Mouse (Mus musculus): Measurements from ENCODE around the gene St3gal2. TPM values are rescaled to one million over a fixed set of nuclear protein-coding genes. Genes with fewer than 3 reads are reported as not detected.

Gene St3gal2
- polyA plus RNA-seq, 2 experiments = 9.6 to 11.7 TPM

DNA sequence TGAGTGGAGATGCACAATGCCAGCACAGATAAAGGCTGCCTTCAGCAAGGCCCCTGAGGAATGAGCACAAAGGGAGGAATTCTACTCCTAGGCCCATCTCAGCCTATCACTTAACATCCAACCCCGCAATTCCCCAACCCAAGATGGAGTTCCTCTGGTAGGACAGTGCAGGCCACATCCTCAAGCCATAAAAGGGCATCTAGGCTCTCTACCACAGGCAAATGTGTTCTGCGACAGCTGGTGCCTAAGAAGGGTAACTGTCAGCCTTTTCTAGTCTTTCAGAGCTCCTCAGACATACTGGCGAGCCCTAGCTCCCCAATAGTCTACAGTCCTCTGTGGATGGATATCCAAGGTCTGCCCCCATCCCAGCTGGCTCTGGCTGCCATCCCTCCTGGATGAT is 33.1 kb upstream of the St3gal2 start:
- DNase-seq (ENCODE audit: low read depth in 3 of 3, low spot score in 3 of 3) (no peak), ATAC-seq (ENCODE audit: insufficient read depth) (no peak)
- no peaks in the 10 kb centered on the region for H3K27me3 ChIP-seq (ENCODE audit: control insufficient read depth, insufficient read depth, low read length)
- peaks cover 12% of the 10 kb centered on the region for H3K36me3 ChIP-seq (replicated peaks; ENCODE audit: control insufficient read depth, insufficient read depth, low read depth)
- no peak overlapping the region for H3K4me2 ChIP-seq (ENCODE audit: low read depth)
- no peak overlapping the region for H3K27ac ChIP-seq
- H3K4me3 ChIP-seq (ENCODE audit: insufficient read depth in 1 of 2, low read depth in 2 of 2, low read length in 2 of 2) = no peak overlapping the region
- WGBS (ENCODE audit: insufficient replicate concordance) = 76% methylated on average over 3 of the region's 3 CpGs
- H3K4me1 ChIP-seq (replicated peaks; ENCODE audit: control insufficient read depth in 2 of 2, insufficient read depth in 2 of 2, low read length in 1 of 2) = no peaks in the 10 kb centered on the region
- H3K9me3 ChIP-seq (ENCODE audit: control insufficient read depth, low read length) = no peaks in the 10 kb centered on the region
- TF ChIP-seq EP300 (IDR thresholded peaks at IDR 0.05; ENCODE audit: low read depth) (no peak), CTCF (IDR thresholded peaks at IDR 0.05; ENCODE audit: low read depth) (no peak)
- H3K9ac ChIP-seq (replicated peaks) = no peak overlapping the region

DNA sequence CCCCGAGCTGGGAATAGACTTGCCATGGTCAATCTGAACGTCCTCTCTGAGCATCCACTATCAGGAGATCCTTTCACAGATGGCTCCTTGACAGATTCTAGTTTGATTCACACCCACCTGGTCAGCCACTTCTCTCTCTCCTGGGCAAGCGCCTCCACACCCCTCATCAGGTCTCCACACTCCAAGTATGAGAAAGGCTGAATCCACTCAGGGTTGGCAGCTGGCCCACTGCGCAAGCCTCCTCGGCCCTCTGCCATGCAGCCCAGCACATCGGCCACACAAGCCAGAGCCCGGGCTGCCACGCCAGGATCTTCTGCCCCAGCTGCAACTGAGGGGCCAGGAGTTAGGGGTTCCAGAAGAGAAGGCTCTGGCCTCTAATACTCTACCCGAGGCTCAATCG is 32.2 kb upstream of the St3gal2 start:
- WGBS (ENCODE audit: insufficient replicate concordance) = 79% methylated on average over 10 of the region's 10 CpGs
- peaks cover 3% of the 10 kb centered on the region for H3K36me3 ChIP-seq (replicated peaks; ENCODE audit: control insufficient read depth, insufficient read depth, low read depth)
- no peaks in the 10 kb centered on the region for H3K27me3 ChIP-seq (ENCODE audit: control insufficient read depth, insufficient read depth, low read length)
- no peak overlapping the region for H3K27ac ChIP-seq
- no peaks in the 10 kb centered on the region for H3K9me3 ChIP-seq (ENCODE audit: control insufficient read depth, low read length)
- H3K4me2 ChIP-seq (ENCODE audit: low read depth) = no peak overlapping the region
- no peak for ATAC-seq (ENCODE audit: insufficient read depth)
- no peaks in the 10 kb centered on the region for H3K4me1 ChIP-seq (replicated peaks; ENCODE audit: control insufficient read depth in 2 of 2, insufficient read depth in 2 of 2, low read length in 1 of 2)
- DNase-seq (ENCODE audit: low read depth in 3 of 3, low spot score in 3 of 3) = no peak
- no peak overlapping the region for H3K4me3 ChIP-seq (ENCODE audit: insufficient read depth in 1 of 2, low read depth in 2 of 2, low read length in 2 of 2)
- TF ChIP-seq EP300 (IDR thresholded peaks at IDR 0.05; ENCODE audit: low read depth) (no peak), CTCF (IDR thresholded peaks at IDR 0.05; ENCODE audit: low read depth) (no peak)
- no peak overlapping the region for H3K9ac ChIP-seq (replicated peaks)

DNA sequence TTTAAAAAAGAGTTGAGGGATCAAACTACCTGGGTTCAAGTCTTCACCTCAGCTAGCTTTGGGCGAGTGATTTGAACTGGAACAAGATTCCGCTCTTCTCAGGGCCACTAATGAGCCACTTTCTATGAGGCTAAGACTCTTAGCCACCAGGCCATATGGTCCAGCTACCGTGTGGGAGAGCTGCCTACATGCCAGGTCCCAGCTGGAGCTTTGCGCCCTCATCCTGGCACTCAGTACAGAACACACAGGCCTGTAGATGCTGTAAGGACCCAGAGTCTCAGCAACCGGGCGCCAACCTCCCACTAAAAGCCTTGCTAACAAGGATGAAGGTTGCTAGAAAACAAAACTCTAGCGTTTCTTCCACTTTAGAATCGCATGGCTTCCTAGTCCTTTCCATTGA is 31.3 kb upstream of the St3gal2 start:
- Histone ChIP-seq H3K4me3 (ENCODE audit: insufficient read depth in 1 of 2, low read depth in 2 of 2, low read length in 2 of 2) (no peak overlapping the region), H3K9ac (replicated peaks) (no peak overlapping the region), H3K4me1 (replicated peaks; ENCODE audit: control insufficient read depth in 2 of 2, insufficient read depth in 2 of 2, low read length in 1 of 2) (no peaks in the 10 kb centered on the region), H3K9me3 (ENCODE audit: control insufficient read depth, low read length) (no peaks in the 10 kb centered on the region), H3K27me3 (ENCODE audit: control insufficient read depth, insufficient read depth, low read length) (no peaks in the 10 kb centered on the region), H3K27ac (no peak overlapping the region), H3K4me2 (ENCODE audit: low read depth) (no peak overlapping the region), H3K36me3 (replicated peaks; ENCODE audit: control insufficient read depth, insufficient read depth, low read depth) (no peaks in the 10 kb centered on the region)
- WGBS (ENCODE audit: insufficient replicate concordance) = 78% methylated on average over 8 of the region's 8 CpGs
- DNase-seq (ENCODE audit: low read depth in 3 of 3, low spot score in 3 of 3) (no peak), ATAC-seq (ENCODE audit: insufficient read depth) (no peak)
- TF ChIP-seq EP300 (IDR thresholded peaks at IDR 0.05; ENCODE audit: low read depth) (no peak), CTCF (IDR thresholded peaks at IDR 0.05; ENCODE audit: low read depth) (no peak)

DNA sequence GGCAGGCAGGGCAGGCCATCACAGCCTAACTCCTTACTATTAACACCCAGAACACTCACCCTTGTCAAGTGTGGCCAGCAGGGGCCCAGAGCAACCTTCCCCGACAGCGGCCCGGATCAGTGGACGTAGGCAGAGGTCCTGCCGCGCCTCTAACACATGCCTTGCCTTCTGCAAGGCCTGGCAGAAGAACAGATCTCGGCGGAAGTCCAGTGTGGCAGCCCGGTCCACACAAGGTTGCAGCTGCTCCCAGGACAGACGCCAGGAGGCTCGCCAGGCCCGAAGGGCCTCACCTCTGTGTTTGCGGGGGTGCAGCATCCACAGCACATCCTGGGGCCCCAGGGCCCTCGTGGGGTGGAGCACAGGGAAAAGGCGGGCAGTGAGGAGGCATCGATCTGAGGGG is 30.9 kb upstream of the St3gal2 start:
- no peaks in the 10 kb centered on the region for H3K9me3 ChIP-seq (ENCODE audit: control insufficient read depth, low read length)
- no peak overlapping the region for H3K4me3 ChIP-seq (ENCODE audit: insufficient read depth in 1 of 2, low read depth in 2 of 2, low read length in 2 of 2)
- no peaks in the 10 kb centered on the region for H3K36me3 ChIP-seq (replicated peaks; ENCODE audit: control insufficient read depth, insufficient read depth, low read depth)
- H3K27me3 ChIP-seq (ENCODE audit: control insufficient read depth, insufficient read depth, low read length) = no peaks in the 10 kb centered on the region
- TF ChIP-seq EP300 (IDR thresholded peaks at IDR 0.05; ENCODE audit: low read depth) = no peak
- no peak for TF ChIP-seq CTCF (IDR thresholded peaks at IDR 0.05; ENCODE audit: low read depth)
- ATAC-seq (ENCODE audit: insufficient read depth) (no peak), DNase-seq (ENCODE audit: low read depth in 3 of 3, low spot score in 3 of 3) (no peak)
- H3K4me2 ChIP-seq (ENCODE audit: low read depth) = no peak overlapping the region
- no peak overlapping the region for H3K27ac ChIP-seq
- WGBS (ENCODE audit: insufficient replicate concordance) = 86% methylated on average over 16 of the region's 16 CpGs
- H3K4me1 ChIP-seq (replicated peaks; ENCODE audit: control insufficient read depth in 2 of 2, insufficient read depth in 2 of 2, low read length in 1 of 2) = no peaks in the 10 kb centered on the region
- H3K9ac ChIP-seq (replicated peaks) = no peak overlapping the region

DNA sequence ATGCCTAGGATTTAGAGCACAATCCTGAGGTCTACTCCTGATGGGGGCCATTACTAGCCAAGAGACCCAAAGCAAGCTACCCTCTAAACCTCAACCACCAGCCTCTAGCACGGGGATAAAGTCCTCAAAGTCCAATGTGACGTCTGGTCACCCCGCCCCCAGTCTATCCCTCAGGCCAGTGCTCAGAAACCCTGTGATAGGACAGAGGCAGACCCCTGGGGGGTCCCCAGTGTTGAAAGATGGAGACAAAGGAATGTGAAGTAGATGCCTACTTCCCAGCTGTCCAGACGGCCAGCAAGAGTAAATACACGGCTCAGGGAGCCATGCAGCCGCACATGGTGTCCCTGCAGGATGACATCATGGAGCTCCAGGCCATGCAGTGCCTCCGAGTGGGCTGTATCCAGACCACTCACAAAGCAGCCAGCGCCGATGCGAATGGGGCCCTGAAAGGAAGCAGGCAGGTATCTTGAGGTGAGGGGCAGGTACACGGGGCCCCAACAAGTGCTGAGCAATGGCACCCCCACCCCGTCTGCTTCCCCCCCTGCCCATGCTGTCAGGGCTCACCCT is 29.7 kb upstream of the St3gal2 start:
- Histone ChIP-seq H3K9ac (replicated peaks) (no peak overlapping the region), H3K4me1 (replicated peaks; ENCODE audit: control insufficient read depth in 2 of 2, insufficient read depth in 2 of 2, low read length in 1 of 2) (no peaks in the 10 kb centered on the region), H3K27me3 (ENCODE audit: control insufficient read depth, insufficient read depth, low read length) (no peaks in the 10 kb centered on the region), H3K36me3 (replicated peaks; ENCODE audit: control insufficient read depth, insufficient read depth, low read depth) (no peaks in the 10 kb centered on the region), H3K9me3 (ENCODE audit: control insufficient read depth, low read length) (no peaks in the 10 kb centered on the region), H3K27ac (no peak overlapping the region), H3K4me3 (ENCODE audit: insufficient read depth in 1 of 2, low read depth in 2 of 2, low read length in 2 of 2) (no peak overlapping the region), H3K4me2 (ENCODE audit: low read depth) (no peak overlapping the region)
- WGBS (ENCODE audit: insufficient replicate concordance) = 77% methylated on average over 12 of the region's 12 CpGs
- TF ChIP-seq CTCF (IDR thresholded peaks at IDR 0.05; ENCODE audit: low read depth) (no peak), EP300 (IDR thresholded peaks at IDR 0.05; ENCODE audit: low read depth) (no peak)
- DNase-seq (ENCODE audit: low read depth in 3 of 3, low spot score in 3 of 3) (no peak), ATAC-seq (ENCODE audit: insufficient read depth) (0 out of 2 replicates have a peak, but pooled peaks have one; percentile 4)

All from liver, embryonic 14.5 days (tissue).